Mouse (Mus musculus) spleen, postnatal 0 days (tissue): ENCODE measurements around the gene Dlk1. TPM values are rescaled to one million over a fixed set of nuclear protein-coding genes. Genes with fewer than 3 reads are reported as not detected.

Experiments
- polyA plus RNA-seq: library from polyadenylated mRNA; unstranded; fragments of >200 nt; fragmentation: Nextera tagmentation; extraction: Ambion mirVana; gene quantifications from 2 replicates; pipeline ENCODE4 v1.2.1, GENCODE M21; 2015

The Dlk1 gene
- polyA plus RNA-seq: 28.9 and 46.8 TPM in 2 replicates

DNA sequence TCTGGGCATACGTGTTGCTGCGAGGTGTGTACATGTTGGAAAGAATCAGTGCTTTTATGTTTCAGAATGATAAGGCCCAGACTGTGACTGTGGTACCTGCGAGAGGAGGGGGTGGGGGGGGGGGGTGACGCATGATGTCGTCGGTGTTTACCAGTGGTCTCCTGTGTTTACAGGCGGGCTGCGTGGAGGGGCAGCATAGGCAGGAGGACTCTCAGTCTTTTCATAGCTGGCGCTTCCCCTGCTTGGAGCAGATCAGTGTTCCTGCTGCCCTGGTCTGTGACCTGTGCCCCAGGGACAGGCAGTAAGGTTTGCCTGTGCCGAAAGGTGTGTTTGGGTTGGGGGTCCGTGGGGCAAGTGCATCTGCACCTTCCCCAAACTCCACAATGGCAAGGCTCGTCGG lies at the start of gene Dlk1:
Gene Dlk1 (plus strand): TSS at position 232 of the 400 bp plus-strand sequence.

Other genes starting within 250 kb of the Dlk1 start
- 0.04 and 0.10 TPM in 2 replicates for gene Rtl1, start 147.5 kb downstream of the Dlk1 start, polyA plus RNA-seq